ENCODE assay signal across 22 mouse cellular contexts in the genomic region with DNA sequence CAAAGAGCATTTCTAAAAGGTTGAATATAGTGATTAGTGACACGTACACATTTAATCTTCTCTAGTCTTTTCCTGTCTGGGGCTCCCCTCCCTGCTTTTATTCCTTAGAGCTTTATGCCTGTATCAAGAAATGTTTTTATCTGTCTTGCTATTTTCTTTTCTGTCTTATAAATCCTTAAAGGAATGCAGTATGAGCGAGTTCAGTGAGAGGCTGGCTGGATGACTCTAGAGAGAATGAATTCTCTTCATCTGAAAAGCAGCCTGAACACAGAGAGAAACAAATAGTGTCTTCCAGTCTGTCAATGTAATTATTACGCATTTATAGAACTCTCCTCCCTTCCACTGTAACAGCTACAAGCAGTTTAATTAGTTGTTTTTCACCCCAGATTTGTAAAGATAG.
DNase-seq lines count a peak whose midpoint lies in the region; ATAC-seq lines count a peak whose summit lies in the region.
"Had no signal": no experiment of that assay in that cellular context is flagged by ENCODE, and none has a peak within 500 bp of the region (broad histone marks: within the 10 kb centered on the region; RNA-seq: fewer than 3 reads in every experiment).

No protein-coding gene starts in this region.

- peaks cover 8% of the 10 kb centered on the region; the same call in 1 of the 2 replicates for H3K4me1 ChIP-seq in midbrain, embryonic 14.5 days (ENCODE audit: control insufficient read depth, insufficient read depth, low read length)
- H3K4me1 ChIP-seq: embryonic facial prominence, embryonic 15.5 days; limb, embryonic 15.5 days had no signal

- no peaks in the 10 kb centered on the region for H3K36me3 ChIP-seq in midbrain, embryonic 14.5 days (ENCODE audit: control insufficient read depth, insufficient read depth, low read length)
- H3K36me3 ChIP-seq: embryonic facial prominence, embryonic 15.5 days; hindbrain, embryonic 13.5 days; limb, embryonic 15.5 days; neural tube, embryonic 15.5 days had no signal

- peak; percentile 22; the same call in 1 of the 2 replicates for ATAC-seq in frontal cortex, adult (ENCODE audit: low TSS enrichment)
- no peak for ATAC-seq in midbrain, embryonic 14.5 days (ENCODE audit: low FRiP score, low TSS enrichment)
- ATAC-seq in megakaryocyte-erythroid progenitor cell, adult 5-6 weeks (replicated peaks; ENCODE audit: low FRiP score, low TSS enrichment, poor library complexity, severe bottlenecking), result no peak
- ATAC-seq: inflammation-experienced regulatory T-cells, adult 6 months had no signal

- no peak overlapping the region for H3K4me3 ChIP-seq in midbrain, embryonic 14.5 days (replicated peaks; ENCODE audit: low read depth, low read length)
- H3K4me3 ChIP-seq: embryonic facial prominence, embryonic 15.5 days; heart, adult 2 months; hindbrain, embryonic 13.5 days; limb, embryonic 15.5 days; neural tube, embryonic 15.5 days had no signal

- no peaks in the 10 kb centered on the region for H3K27me3 ChIP-seq in midbrain, embryonic 14.5 days (ENCODE audit: control insufficient read depth, insufficient read depth, low read length)
- H3K27me3 ChIP-seq: embryonic facial prominence, embryonic 15.5 days; hindbrain, embryonic 13.5 days; limb, embryonic 15.5 days; neural tube, embryonic 15.5 days had no signal

- no peak overlapping the region for H3K9ac ChIP-seq in midbrain, embryonic 14.5 days (replicated peaks; ENCODE audit: low read length)
- H3K9ac ChIP-seq: embryonic facial prominence, embryonic 15.5 days; hindbrain, embryonic 13.5 days; limb, embryonic 15.5 days; liver, embryonic 14.5 days; neural tube, embryonic 15.5 days had no signal

- no peaks in the 10 kb centered on the region for H3K9me3 ChIP-seq in midbrain, embryonic 14.5 days (ENCODE audit: control insufficient read depth, low read length)
- H3K9me3 ChIP-seq: embryonic facial prominence, embryonic 15.5 days; hindbrain, embryonic 13.5 days; limb, embryonic 15.5 days; neural tube, embryonic 15.5 days had no signal

- WGBS in midbrain, embryonic 14.5 days, result 18% methylated on average over 3 of the region's 3 CpGs

- no peak for DNase-seq in frontal cortex, postnatal 14 days (ENCODE audit: low spot score in 2 of 2)
- peak; percentile 2 for DNase-seq in retina, postnatal 1 day
- no peak for DNase-seq in retina, embryonic 14.5 days (ENCODE audit: low spot score)
- no peak for DNase-seq in midbrain, embryonic 14.5 days
- no peak for DNase-seq in ovary, postnatal 14 days (ENCODE audit: low spot score)
- DNase-seq: adrenal gland, postnatal 14 days; cerebellum, adult 8-10 months; cerebellum, postnatal 36 days; gastrocnemius, postnatal 36 days; heart, adult 2 months; kidney, adult 18-20 months; left cerebral cortex, postnatal 4 days; lung, postnatal 4 days; thymus, postnatal 14 days had no signal

- H3K27ac ChIP-seq in midbrain, embryonic 14.5 days (replicated peaks; ENCODE audit: low read depth, low read length), result peak overlapping the region; percentile 37; the same call in 1 of the 2 replicates
- H3K27ac ChIP-seq: embryonic facial prominence, embryonic 15.5 days; heart, adult 2 months; hindbrain, embryonic 13.5 days; limb, embryonic 15.5 days; liver, embryonic 14.5 days; neural tube, embryonic 15.5 days had no signal

- H3K4me2 ChIP-seq in midbrain, embryonic 14.5 days (ENCODE audit: low read length), result no peak overlapping the region
- H3K4me2 ChIP-seq: embryonic facial prominence, embryonic 15.5 days; hindbrain, embryonic 13.5 days; limb, embryonic 15.5 days; neural tube, embryonic 15.5 days had no signal
